Mouse (Mus musculus) small intestine, adult 2 months (tissue): Measurements from ENCODE around the gene Il2rb.

Experiments
- CTCF ChIP-seq: fragments of 200-500 bp; IDR thresholded peaks from 2 replicates; pipeline ENCODE4 v1.5.1; 2012; ENCODE audit warnings: low read depth, mild to moderate bottlenecking, control low read depth, inconsistent platforms, low read length, moderate library complexity, mixed read lengths; ENCODE audit not compliant: insufficient replicate concordance, insufficient read length; ENCODE audit errors: extremely low read depth
- POLR2A ChIP-seq: fragments of 200-500 bp; IDR thresholded peaks from 2 replicates; pipeline ENCODE4 v1.6.1; 2012; ENCODE audit warnings: low read depth, mild to moderate bottlenecking, control low read depth, inconsistent platforms, low read length, moderate library complexity

DNA sequence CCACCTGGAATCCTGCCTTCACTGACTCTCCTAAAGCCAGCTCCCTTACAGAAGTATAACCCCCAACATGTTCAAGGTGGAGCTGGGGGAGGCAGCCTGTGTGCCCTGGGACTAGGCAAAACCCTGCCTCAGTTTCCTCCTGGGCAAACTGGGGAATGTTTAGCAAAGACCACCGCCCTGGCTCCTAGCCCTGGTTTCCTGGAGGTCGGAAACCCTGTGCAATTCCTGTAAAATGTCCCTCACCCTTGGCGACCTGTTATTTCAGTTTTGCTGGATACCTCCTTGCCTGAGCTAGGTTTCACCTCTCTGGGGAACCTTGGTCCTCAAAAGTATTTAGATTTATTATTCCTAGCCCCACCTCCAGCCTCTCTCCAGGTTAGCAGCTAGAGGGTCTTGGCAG, 35.1 kb upstream of the Il2rb start:
- TF ChIP-seq POLR2A (no peak), CTCF (no peak)
